Mouse (Mus musculus) lung, embryonic 16.5 days (tissue): Measurements from ENCODE around the gene Sh3bp5l. TPM values are rescaled to one million over a fixed set of nuclear protein-coding genes. Genes with fewer than 3 reads are reported as not detected.

Experiments used
- ATAC-seq: fragments of 200-750 bp; cut with Nextera tagmentation; 2 replicates; pipeline ENCODE4 v1.8.0; 2017; ENCODE audit warnings: low read depth, mild to moderate bottlenecking, moderate library complexity
- H3K27ac ChIP-seq: fragments of 300-500 bp; sonication (generic); 2 replicates; pipeline ENCODE4 v1.5.1; 2014; ENCODE audit warnings: mild to moderate bottlenecking, control low read depth, low read length
- H3K27me3 ChIP-seq: fragments of 300-500 bp; sonication (generic); 2 replicates; pipeline ENCODE4 v1.6.1; 2014; ENCODE audit warnings: low read depth, low read length, mixed read lengths; ENCODE audit not compliant: control insufficient read depth, insufficient read depth
- H3K36me3 ChIP-seq: fragments of 300-500 bp; sonication (generic); 2 replicates; pipeline ENCODE4 v1.6.1; 2014; ENCODE audit warnings: low read length; ENCODE audit not compliant: control insufficient read depth, insufficient read depth
- H3K4me1 ChIP-seq: fragments of 300-500 bp; sonication (generic); replicated peaks from 2 replicates; pipeline ENCODE4 v1.6.1; 2014; ENCODE audit warnings: low read length, mixed read lengths; ENCODE audit not compliant: control insufficient read depth, insufficient read depth
- H3K4me2 ChIP-seq: fragments of 300-500 bp; sonication (generic); 2 replicates; pipeline ENCODE4 v1.6.1; 2014; ENCODE audit warnings: low read depth, low read length, control low read depth
- H3K4me3 ChIP-seq: fragments of 300-500 bp; sonication (generic); 2 replicates; pipeline ENCODE4 v1.5.1; 2014; ENCODE audit warnings: mild to moderate bottlenecking, low read length, control low read depth
- H3K9ac ChIP-seq: fragments of 300-500 bp; sonication (generic); 2 replicates; pipeline ENCODE4 v1.6.1; 2014; ENCODE audit warnings: low read length, control low read depth
- H3K9me3 ChIP-seq: fragments of 300-500 bp; sonication (generic); 2 replicates; pipeline ENCODE4 v1.6.1; 2016; ENCODE audit warnings: low read length; ENCODE audit not compliant: control insufficient read depth
- WGBS: fragments of 180-500 bp; shearing (Covaris S2); extraction: QIAGEN DNeasy Blood & Tissue Kit; methylation state at CpG from one replicate; pipeline ENCODE4 v1.1.7; 2014; 5-methylcytosine and 5-hydroxymethylcytosine counted together
- polyA plus RNA-seq: library from polyadenylated mRNA; unstranded; fragments of >200 nt; fragmentation: Nextera tagmentation; extraction: Ambion mirVana; gene quantifications from 2 replicates; pipeline ENCODE4 v1.2.1, GENCODE M21; 2015

Sh3bp5l gene
- polyA plus RNA-seq, 1 experiment from 2014 or later: 35.1 TPM

DNA sequence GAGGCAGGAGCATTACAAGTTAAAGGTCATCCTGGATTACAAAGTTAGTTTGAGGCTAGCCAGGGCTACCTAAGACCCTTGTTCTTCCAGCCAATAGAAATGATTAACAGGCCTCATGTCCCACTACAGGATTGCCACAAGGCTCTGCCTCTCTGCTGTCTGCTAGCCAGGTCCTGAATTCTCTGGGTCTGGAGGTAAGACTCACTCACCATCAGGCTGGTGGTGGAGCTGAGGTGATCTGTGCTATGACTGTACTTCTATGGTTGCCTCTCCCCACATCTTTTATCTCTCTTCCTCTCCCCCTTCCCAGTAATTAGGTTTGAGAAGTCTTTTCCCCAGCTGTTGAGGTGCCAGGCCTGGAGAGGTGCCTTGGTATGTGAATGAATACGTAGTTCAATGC lies 49.0 kb downstream of the Sh3bp5l start:
- H3K27me3 ChIP-seq: no peaks in the 10 kb centered on the region
- no peak overlapping the region for H3K9ac ChIP-seq
- no peaks in the 10 kb centered on the region for H3K4me1 ChIP-seq
- no peak for ATAC-seq
- 69% methylated on average over 1 of the region's 1 CpGs for WGBS
- H3K4me3 ChIP-seq: no peak overlapping the region
- no peaks in the 10 kb centered on the region for H3K9me3 ChIP-seq
- H3K4me2 ChIP-seq: no peak overlapping the region
- H3K36me3 ChIP-seq: no peaks in the 10 kb centered on the region
- no peak overlapping the region for H3K27ac ChIP-seq

DNA sequence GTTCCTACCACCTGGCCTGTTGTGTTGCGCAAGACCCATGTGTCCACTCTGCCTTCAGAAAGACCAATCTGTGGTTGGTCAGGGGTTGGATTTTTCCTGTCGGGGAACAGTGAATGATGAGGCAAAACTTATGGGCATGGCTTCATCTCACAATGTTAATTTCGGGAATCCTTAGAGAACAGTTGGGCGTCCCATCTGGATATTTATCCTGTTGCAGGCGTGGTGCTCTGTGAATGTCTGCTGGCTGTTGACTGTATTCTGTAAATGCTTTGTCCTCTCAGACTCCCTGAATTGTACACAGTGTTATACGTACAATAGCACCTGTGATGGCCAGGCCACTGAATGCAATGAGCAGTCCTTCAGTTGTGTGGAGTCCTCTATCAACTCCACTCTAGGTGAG lies 51.9 kb downstream of the Sh3bp5l start:
- ATAC-seq: no peak
- Histone ChIP-seq H3K27ac (no peak overlapping the region), H3K9ac (no peak overlapping the region), H3K4me1 (no peaks in the 10 kb centered on the region), H3K9me3 (no peaks in the 10 kb centered on the region), H3K36me3 (no peaks in the 10 kb centered on the region), H3K27me3 (no peaks in the 10 kb centered on the region), H3K4me3 (no peak overlapping the region), H3K4me2 (no peak overlapping the region)
- 86% methylated on average over 6 of the region's 6 CpGs for WGBS

Other genes with a start within 250 kb of the Sh3bp5l start
- gene Gm12248, start 237.6 kb upstream of the Sh3bp5l start, polyA plus RNA-seq: not detected in 2 replicates
- 87.2 and 98.8 TPM in 2 replicates for gene Cnot8, start 226.6 kb upstream of the Sh3bp5l start, polyA plus RNA-seq
- 14.7 and 15.1 TPM in 2 replicates for gene Gemin5, start 162.2 kb upstream of the Sh3bp5l start, polyA plus RNA-seq
- 108 and 109 TPM in 2 replicates for gene Mrpl22, start 159.1 kb upstream of the Sh3bp5l start, polyA plus RNA-seq
- 4.7 and 7.4 TPM in 2 replicates for gene Igtp, start 131.2 kb upstream of the Sh3bp5l start, polyA plus RNA-seq
- 3.0 and 3.2 TPM in 2 replicates for gene Irgm2, start 131.1 kb upstream of the Sh3bp5l start, polyA plus RNA-seq
- gene 4930438A08Rik, start 55.9 kb upstream of the Sh3bp5l start, polyA plus RNA-seq: 0.10 TPM in 1 of 2 replicates, not detected in the other
- 23.0 and 24.4 TPM in 2 replicates for gene Zfp692, start 23.7 kb upstream of the Sh3bp5l start, polyA plus RNA-seq
- gene Zfp672, start 385 bp upstream of the Sh3bp5l start, polyA plus RNA-seq: 35.4 and 37.6 TPM in 2 replicates
- 0.33 TPM in 1 of 2 replicates, not detected in the other for gene Lypd8, start 48.3 kb downstream of the Sh3bp5l start, polyA plus RNA-seq
- not detected in 2 replicates for gene 1810065E05Rik, start 90.4 kb downstream of the Sh3bp5l start, polyA plus RNA-seq
- not detected in 2 replicates for gene Gm12253, start 101.8 kb downstream of the Sh3bp5l start, polyA plus RNA-seq
- gene Lypd9, start 122.2 kb downstream of the Sh3bp5l start, polyA plus RNA-seq: not detected in 2 replicates
- gene Olfr30, start 131.5 kb downstream of the Sh3bp5l start, polyA plus RNA-seq: not detected in 2 replicates
- gene Olfr332, start 161.8 kb downstream of the Sh3bp5l start, polyA plus RNA-seq: 0.14 and 0.19 TPM in 2 replicates
- not detected in 2 replicates for gene Olfr331, start 171.8 kb downstream of the Sh3bp5l start, polyA plus RNA-seq
- not detected in 2 replicates for gene Olfr330, start 204.1 kb downstream of the Sh3bp5l start, polyA plus RNA-seq
- not detected in 2 replicates for gene Olfr329-ps, start 215.7 kb downstream of the Sh3bp5l start, polyA plus RNA-seq
- 0.05 TPM in 1 of 2 replicates, not detected in the other for gene Olfr328, start 224.9 kb downstream of the Sh3bp5l start, polyA plus RNA-seq
- gene Olfr224, start 239.8 kb downstream of the Sh3bp5l start, polyA plus RNA-seq: not detected in 2 replicates
- not detected in 2 replicates for gene Olfr325, start 247.0 kb downstream of the Sh3bp5l start, polyA plus RNA-seq